Mouse (Mus musculus) liver, postnatal 0 days (tissue): ENCODE measurements around the gene Exoc3l4.

Experiments
- CTCF ChIP-seq: sonication (generic); IDR thresholded peaks from 2 replicates; pipeline ENCODE4 v1.5.1; 2016; ENCODE audit warnings: antibody characterized with exemption, low read depth
- EP300 ChIP-seq: IDR thresholded peaks from 2 replicates; pipeline ENCODE4 v1.6.1; 2016; ENCODE audit warnings: antibody characterized with exemption, low read depth, mild to moderate bottlenecking

- no peak for TF ChIP-seq CTCF
- no peak for TF ChIP-seq EP300
These were observed 57.6 kb downstream of the Exoc3l4 start for GRCm38 (mm10) chr12:111474384-111474783.
